Mouse (Mus musculus) layer of hippocampus, adult 9-10 months (tissue): ENCODE data around the gene Zfp341.

Experiments used
- DNase-seq: peaks from one replicate; pipeline ENCODE4 v3.0.0; 2022; ENCODE audit warnings: low spot score

Gene Zfp341

DNA sequence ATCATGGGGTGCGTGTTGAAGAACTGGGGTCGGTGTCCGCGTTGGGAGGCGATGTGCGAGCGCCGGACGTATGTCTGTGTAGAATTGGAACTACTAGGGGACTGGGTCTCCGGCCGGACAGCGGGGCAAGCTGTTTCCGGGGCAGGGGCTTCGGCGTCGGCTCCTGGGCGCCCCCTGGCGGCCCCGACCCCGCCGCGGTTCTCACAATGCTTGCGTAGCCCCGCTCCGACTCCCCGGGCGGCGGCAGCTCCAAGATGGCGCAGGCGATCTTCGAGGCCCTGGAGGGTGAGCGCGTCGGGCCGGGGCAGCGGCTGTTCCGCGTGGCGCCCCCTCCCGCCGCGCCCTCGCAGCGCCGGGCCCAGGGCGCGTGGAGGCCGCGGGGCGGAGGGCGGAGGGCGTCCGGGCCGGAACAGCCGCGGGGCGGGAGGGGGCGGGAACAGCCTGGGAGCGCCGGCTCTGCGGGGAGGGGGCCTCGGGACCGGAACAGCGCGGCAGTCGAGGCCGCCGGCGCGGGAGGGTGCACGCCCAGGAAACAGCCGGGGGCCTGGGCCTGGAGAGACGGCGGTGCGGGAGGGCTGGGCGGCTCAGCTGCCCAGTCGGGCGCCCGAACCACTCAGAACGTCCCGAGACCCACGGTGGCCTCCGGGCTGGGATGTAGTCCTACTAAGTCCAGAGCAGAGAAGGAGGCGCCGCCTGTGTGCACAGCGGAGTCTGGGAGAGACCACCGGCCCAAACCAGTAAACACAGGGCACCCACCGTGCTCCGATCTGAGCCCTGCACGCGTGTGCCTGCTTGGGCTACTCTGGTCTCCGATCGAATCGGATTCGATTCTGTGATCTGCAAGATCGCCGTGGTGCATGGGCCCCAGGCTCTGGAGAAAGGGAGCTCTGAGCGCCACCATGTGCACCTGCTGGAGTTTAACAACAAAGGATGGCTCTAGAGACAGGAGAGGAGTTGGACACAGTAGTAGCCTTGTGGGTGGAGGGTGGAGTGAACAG lies at the start of gene Zfp341, which contains the start of gene 4930519P11Rik:
TSS of gene Zfp341 (plus strand) at position 180 of the 998 bp plus-strand sequence.
TSS of gene 4930519P11Rik (minus strand) at position 320 of the 998 bp plus-strand sequence.
- DNase-seq, result no peak

DNA sequence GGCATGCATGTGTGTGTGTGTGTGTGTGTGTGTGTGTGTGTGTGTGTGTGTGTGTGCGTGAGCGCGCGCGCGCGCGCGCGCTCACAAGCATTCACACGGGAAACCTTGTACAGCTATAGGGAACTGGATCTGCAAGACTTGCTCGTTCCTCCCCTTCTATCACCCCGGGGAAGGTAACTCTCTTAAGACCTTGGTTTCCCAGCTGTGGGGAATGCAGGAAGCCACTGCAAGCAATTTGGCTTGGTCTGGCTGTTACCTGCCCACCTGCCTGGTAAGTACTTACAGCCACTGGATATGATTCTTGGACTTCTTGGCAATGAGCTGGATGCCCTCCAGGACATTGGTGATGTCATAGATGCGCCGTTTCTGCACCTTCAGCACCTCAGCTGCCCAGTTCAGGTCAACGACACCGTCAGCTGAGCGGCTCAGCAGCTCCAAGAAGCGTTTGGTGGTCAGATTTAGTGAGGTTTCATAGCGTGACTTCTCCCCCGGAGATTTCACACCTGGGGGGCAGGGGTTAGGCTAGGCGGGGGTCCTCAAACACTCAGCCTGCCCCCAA lies 49.4 kb upstream of the Zfp341 start:
- DNase-seq, result no peak

GRCm38 (mm10) chr2:154565562-154565961 lies 47.5 kb upstream of the Zfp341 start:
- no peak for DNase-seq

GRCm38 (mm10) chr2:154566641-154567040 lies 46.5 kb upstream of the Zfp341 start:
- no peak for DNase-seq

DNA sequence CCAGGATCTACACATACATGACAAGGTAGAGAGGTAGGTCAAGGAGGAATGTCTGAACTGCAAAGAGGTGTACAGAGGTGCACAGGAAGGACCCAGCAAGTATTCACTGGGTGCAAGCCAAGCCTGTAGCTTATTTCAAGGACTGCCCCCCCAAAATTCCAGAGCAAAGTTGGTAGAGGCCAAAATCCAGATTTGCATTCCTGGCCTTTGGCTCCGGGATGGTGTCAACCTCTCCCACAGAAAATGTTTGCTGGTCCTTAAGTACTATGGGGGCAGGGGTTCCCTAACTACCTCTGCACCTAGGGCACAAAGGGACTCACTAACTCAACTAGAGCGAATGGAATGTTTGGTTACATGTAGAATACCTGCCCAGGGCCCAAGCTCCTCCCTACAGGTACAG lies 45.3 kb upstream of the Zfp341 start:
- no peak for DNase-seq

- no peak for DNase-seq
These were observed 44.6 kb upstream of the Zfp341 start for GRCm38 (mm10) chr2:154568329-154569070.

GRCm38 (mm10) chr2:154569071-154569748 lies 43.9 kb upstream of the Zfp341 start:
- no peak for DNase-seq

GRCm38 (mm10) chr2:154569836-154570286 lies 43.2 kb upstream of the Zfp341 start, which contains the start of gene E2f1:
Gene E2f1 (minus strand): TSS chr2:154569892.
- DNase-seq, result peak; percentile 72

DNA sequence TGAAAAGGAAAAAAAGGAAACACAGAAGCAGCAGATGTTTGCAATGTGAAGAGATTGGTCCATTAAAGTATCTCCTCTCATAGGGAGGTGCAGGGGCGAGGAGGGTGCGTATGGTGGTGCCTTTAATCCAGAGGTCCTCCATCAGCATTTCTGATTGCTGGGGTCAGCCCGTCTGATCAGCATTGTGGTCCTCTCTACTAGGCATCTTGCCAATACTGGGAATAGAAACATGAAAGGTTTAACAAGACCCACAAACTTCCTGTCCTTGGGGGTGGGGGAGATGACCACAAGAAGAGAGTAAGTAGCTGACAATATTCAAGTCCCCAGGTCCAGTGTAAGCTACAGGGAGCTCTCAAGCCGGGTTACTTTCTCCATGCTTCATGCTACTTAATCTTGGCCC lies 42.4 kb upstream of the Zfp341 start:
- no peak for DNase-seq

GRCm38 (mm10) chr2:154571266-154571665 lies 41.8 kb upstream of the Zfp341 start:
- DNase-seq, result no peak

GRCm38 (mm10) chr2:154571976-154572375 lies 41.1 kb upstream of the Zfp341 start:
- DNase-seq, result no peak

- no peak for DNase-seq
These were observed 40.1 kb upstream of the Zfp341 start for GRCm38 (mm10) chr2:154572996-154573395.

- no peak for DNase-seq
These were observed 38.8 kb upstream of the Zfp341 start for GRCm38 (mm10) chr2:154574271-154574670.

- no peak for DNase-seq
These were observed 36.0 kb upstream of the Zfp341 start for GRCm38 (mm10) chr2:154576876-154577743.

DNA sequence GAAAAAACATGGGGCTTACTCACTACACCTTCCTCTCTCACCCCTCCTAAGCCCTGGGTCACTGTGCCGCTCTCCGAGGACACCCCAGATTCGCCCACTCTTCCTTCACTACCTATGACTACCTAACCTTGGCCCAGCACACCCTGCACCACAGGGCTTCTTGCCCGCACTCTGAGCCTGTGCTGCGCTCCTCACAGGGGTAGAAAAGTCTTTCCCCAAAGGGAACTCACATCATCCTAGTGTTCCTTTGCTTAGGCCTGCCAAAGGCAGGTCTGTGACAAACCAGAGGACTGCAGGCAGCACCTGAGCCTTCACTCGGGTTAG lies 35.4 kb upstream of the Zfp341 start:
- no peak for DNase-seq

DNA sequence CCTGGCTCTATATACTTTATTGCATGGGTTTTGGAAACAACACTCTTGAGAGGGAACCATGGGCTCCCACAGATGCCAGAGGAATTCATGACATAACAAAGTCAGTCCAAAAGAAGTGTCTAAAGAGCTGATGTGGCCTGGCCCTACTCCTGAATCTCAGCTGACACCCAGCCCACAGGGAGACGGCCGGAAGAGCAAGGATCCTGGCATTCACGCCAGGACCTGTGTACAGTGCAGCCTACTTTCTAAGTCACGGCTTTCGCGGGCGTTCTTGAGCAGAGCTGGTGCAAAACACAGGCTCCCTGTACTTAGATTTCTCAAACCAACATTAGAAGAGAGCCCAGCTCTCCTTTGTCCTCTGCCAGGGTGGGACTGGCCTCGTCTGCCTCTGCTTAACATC lies 32.5 kb upstream of the Zfp341 start:
- no peak for DNase-seq

DNA sequence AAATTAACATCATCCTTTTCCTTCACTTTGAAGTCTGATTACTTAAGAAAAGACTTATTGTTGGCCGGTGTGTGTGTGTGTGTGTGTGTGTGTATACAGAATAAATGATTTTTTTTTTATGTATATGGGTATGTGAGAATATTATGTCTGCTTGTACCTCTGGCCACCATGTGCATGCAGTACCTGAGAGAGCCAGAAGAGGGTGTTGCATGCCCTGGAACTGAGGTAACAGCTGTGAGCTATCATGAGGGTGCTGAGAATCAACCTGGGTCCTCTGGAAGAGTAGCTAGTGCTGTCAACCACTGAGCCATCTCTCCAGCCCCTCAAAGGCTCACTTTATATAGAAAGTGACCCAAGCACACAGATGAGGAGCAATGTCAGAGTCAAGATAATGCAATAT lies 31.7 kb upstream of the Zfp341 start:
- no peak for DNase-seq

DNA sequence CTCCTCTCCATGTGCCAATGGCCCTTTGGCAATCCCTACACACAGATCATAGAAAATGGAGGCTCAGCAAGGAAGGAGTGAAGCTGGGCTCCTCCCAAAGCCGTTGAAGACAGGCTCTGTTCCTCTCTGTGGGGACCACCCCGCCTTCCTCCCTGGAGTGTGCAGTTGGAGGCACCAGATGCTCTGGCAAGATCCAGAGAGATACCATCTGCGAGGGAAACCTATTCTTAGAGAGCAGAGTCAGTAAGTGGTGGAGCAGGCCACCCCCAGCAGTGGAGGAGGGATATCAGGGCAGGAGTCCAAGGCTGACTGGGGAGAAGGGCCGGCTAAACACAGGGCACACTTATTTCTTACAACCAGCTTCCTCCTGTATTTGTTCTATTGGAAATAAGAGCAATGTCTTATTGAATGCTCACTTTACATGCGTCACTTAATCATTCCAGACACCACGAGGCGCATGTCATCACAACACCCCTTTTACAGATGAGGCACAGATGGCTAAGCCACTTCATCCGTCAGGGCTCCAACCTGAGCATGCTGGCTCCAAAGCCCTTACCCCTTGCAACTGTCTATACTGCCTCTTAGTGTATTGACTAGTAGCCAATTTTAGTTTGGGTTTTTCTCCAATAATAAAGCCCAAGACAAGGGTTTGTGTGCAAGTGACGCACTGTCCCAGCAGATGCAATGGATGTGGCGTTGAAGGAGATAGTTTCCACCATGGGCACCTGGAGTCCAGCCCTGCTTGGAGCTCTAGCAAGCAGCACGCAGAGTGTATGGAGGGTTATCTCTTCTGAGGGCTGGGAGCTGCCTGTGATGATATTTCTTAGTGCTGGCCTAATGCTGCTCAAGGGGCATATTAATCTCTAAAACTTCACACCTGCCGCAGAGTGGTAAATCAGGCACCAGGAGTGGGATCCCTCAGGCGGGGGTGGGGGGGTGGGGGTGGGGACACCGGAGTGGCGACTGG lies 28.9 kb upstream of the Zfp341 start:
- peak; percentile 83 for DNase-seq

- DNase-seq, result no peak
These were observed 28.0 kb upstream of the Zfp341 start for GRCm38 (mm10) chr2:154584931-154585601.
